Mouse (Mus musculus) testis, postnatal 14 days (tissue): ENCODE data around the gene Fam186b.
A peak's percentile ranks its signal among the peaks of the same experiment; 100 is the strongest.

Experiments
- DNase-seq: peaks from one replicate; pipeline ENCODE4 v3.0.0; 2021; ENCODE audit warnings: low spot score

The Fam186b gene

DNA sequence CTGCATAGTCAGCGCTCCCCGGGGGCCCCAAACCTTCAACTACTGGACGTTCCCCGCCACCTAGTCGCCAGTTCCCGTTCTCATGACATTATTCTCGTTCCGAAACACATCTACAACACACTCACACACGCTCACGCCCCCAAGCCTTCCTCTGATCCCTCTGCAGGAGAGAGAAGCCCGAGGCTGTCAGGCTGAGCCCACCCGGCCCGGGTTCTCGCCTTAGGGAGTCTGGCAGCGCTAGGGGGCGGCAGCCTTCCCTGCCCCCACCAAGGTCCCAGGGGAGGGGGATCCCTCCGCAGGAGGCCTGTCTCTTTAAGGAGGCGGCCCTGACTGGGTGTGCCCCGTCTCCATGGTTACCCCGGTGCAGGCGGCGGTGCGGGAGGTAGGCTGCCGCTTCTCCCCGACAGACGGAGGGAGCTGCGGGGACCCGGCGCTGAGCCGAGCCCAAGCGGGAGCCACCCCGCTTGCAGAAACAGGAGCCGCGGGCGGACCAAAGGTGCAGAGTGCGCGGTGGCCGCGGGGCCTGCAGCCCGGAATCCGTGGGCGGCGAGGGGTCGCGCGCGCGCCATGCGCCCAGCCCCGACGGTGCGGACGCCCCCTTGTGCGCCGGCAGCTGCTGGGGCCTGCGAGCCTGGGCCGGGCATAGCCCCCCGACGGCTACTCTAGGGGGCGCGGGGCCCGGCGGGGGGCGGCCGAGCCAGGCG is 71.3 kb downstream of the Fam186b start, which contains the start of gene Kcnh3:
Gene Kcnh3, plus strand, starts transcription at position 654 of the 704 bp plus-strand sequence.
- DNase-seq = peak; percentile 59

DNA sequence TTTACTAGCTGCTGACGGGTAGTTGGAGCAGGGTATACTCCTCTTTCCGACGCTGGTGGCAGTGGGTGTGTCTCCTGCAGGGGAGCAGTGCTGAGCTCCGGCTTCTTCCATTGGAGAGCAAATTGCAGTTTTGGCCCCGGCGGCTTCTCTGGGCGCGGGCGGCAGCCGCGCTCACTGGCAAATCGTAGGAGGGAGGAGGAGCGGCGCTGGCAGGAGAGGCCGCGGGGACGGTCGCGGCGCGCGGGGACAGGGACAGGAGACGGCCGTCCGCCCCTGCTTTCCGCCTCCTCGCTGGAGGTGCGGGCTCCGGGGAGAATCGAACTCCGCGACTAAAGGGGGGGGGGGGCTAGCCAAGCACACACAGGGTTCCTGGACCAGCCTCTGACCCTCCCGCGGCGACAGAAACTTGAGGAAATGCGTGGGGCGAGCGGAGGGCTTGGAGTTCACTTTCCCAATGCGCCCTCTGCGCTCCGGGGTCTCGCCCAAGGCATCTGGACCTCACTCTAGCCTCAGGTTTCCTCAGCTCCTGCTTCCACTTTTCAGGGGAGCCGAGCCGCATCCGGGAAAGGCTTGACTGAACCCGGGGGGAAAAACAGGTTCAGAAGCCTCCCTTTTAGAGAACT is 72.0 kb downstream of the Fam186b start:
- DNase-seq = no peak

DNA sequence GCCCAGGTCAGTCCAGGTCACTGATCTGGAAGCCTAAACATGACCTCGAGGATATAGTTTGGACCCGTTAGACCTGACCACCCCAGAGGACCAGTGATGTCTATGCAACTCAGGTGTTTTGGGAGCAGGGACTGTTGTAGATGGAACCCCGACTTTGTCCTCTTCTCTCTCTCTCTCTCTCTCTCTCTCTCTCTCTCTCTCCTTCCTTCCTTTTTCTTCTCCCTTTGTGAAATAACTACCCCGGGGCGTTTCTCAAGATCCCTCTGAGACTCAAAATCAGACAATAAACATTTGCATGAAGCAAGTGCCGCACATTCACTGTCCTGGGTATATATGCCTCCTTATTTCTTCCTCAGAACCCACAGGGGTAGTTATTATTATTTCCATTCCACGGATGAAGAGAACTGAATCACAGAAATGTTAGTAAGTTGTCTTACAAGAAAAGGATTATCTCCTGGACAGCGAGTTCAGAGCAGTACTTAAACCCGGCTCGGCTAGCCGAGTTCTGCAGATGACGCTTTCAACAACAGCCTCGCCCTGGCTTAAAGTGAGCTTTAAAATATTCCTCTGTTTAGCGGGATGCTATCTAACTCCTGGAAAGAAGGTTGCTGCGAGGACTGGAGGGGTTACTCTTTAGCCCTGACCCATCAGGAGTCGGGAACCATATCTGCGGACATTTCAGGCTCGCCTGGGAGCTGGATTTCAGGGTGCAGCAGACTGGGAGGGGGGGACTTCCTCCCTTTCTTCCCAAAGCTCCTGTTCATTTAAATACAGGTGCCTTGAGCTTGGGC is 72.7 kb downstream of the Fam186b start:
- no peak for DNase-seq

DNA sequence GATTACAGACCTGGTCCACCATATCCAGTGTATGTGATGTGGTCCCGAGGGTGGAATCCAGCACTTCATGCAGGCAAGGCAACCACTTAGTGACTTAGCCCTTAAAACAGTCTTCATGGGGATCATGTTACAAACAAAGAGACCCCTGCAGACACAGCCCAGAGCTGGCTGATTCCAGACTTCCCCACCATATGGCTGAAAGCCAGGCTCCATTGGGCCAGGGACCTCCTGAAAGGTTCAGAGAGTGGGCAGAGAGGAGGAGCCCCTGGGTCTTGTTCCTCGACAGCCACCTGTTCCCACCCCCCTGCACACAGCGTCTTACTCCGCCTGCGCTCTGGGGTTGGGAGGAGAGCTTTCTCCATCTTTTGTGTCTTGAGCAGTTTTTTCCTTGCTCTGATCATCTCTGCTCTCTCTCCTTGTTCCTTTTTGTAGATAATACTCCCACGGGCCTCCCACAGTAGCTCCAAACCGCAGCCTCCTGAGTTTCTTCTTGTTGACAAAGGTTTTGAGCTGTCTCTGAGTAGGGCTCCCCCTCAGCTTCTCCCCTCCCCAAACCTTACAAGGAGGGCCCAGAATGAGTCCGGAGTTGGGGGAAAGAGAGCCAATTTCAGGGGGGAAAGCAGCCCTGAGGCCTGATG is 74.3 kb downstream of the Fam186b start:
- peak; percentile 50 for DNase-seq
